8 mouse cellular contexts compared by ENCODE assay signal in the genomic region with DNA sequence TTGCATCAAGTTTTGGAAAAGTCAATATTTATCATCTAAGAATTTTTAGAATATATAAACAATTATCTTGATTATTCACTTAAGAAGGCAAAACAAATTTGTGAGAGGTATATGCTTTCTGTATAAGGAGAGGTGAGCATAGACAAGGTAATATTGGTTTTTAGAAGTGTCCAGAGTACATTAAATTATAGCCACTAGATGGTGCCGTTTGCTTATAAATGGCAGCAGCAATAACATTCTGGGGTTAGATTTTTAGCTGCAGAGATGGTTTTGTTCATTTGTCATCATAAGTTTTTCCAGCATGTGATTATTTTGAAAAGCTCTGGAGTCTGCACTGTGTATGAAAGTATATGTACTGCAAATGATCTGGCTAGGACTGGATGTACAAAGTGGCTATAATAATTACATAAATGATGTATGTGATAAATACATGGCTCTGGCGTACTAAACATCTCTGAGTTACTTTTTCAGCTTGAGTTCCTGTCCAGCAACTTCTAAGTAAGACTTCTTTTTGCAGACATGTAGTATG.
A peak's percentile ranks its signal among the peaks of the same experiment; 100 is the strongest.
DNase-seq lines count a peak whose midpoint lies in the region; ATAC-seq and TF ChIP-seq lines count a peak whose summit lies in the region.

No protein-coding gene starts in this region.

- H3K27ac ChIP-seq in kidney, postnatal 0 days, result no peak overlapping the region
- H3K27ac ChIP-seq in kidney, embryonic 15.5 days, result no peak overlapping the region
- H3K27ac ChIP-seq in midbrain, embryonic 12.5 days (replicated peaks), result no peak overlapping the region

- no peak for ATAC-seq in kidney, postnatal 0 days (replicated peaks; ENCODE audit: low FRiP score, low read depth)
- ATAC-seq in kidney, embryonic 15.5 days (replicated peaks; ENCODE audit: low FRiP score), result no peak
- 0 out of 2 replicates have a peak, but pooled peaks have one; percentile 19 for ATAC-seq in midbrain, embryonic 12.5 days (ENCODE audit: low FRiP score, low read depth)
- ATAC-seq in monocyte, adult 5-6 weeks (replicated peaks; ENCODE audit: insufficient number of reproducible peaks, low FRiP score, low TSS enrichment, poor library complexity, severe bottlenecking), result no peak

- H3K4me2 ChIP-seq in kidney, postnatal 0 days (ENCODE audit: low read length), result no peak overlapping the region
- H3K4me2 ChIP-seq in kidney, embryonic 15.5 days, result no peak overlapping the region
- H3K4me2 ChIP-seq in midbrain, embryonic 12.5 days (replicated peaks), result no peak overlapping the region

- peak; percentile 72 for DNase-seq in kidney, postnatal 0 days (ENCODE audit: low spot score)
- peak; percentile 8 for DNase-seq in c-Kit-positive CD71-positive TER-119-negative erythroid progenitor cells, embryonic 14.5 days (ENCODE audit: low read depth)
- no peak for DNase-seq in kidney, postnatal 10 days
- DNase-seq in kidney, postnatal 14 days, result no peak

- peaks cover 27% of the 10 kb centered on the region for H3K36me3 ChIP-seq in kidney, postnatal 0 days (ENCODE audit: insufficient read depth, low read length)
- peaks cover 37% of the 10 kb centered on the region for H3K36me3 ChIP-seq in kidney, embryonic 15.5 days
- H3K36me3 ChIP-seq in E14TG2a.4 (ENCODE audit: insufficient read depth, low read length), result no peaks in the 10 kb centered on the region
- H3K36me3 ChIP-seq in midbrain, embryonic 12.5 days, result 0 out of 2 replicates have a peak, but pooled peaks cover 5% of the 10 kb centered on the region

- no peaks in the 10 kb centered on the region for H3K9me3 ChIP-seq in kidney, postnatal 0 days (replicated peaks; ENCODE audit: low read length)
- H3K9me3 ChIP-seq in kidney, embryonic 15.5 days (replicated peaks), result no peaks in the 10 kb centered on the region
- H3K9me3 ChIP-seq in E14TG2a.4 (ENCODE audit: low read length), result no peaks in the 10 kb centered on the region
- H3K9me3 ChIP-seq in midbrain, embryonic 12.5 days, result no peaks in the 10 kb centered on the region

- TF ChIP-seq CTCF in kidney, postnatal 0 days (IDR thresholded peaks at IDR 0.05; ENCODE audit: low read depth), result peak; percentile 60
- TF ChIP-seq CTCF in E14TG2a.4 (conservative IDR thresholded peaks at IDR 0.05; ENCODE audit: low read length), result peak; percentile 20; the same call in 1 of the 2 replicates

- no peak overlapping the region for H3K9ac ChIP-seq in kidney, postnatal 0 days (ENCODE audit: low read depth, low read length)
- no peak overlapping the region for H3K9ac ChIP-seq in kidney, embryonic 15.5 days
- no peak overlapping the region for H3K9ac ChIP-seq in midbrain, embryonic 12.5 days (replicated peaks)

- no peaks in the 10 kb centered on the region for H3K27me3 ChIP-seq in kidney, postnatal 0 days (ENCODE audit: insufficient read depth, low read length)
- H3K27me3 ChIP-seq in kidney, embryonic 15.5 days, result no peaks in the 10 kb centered on the region
- no peaks in the 10 kb centered on the region for H3K27me3 ChIP-seq in E14TG2a.4 (ENCODE audit: insufficient read depth, low read length)
- H3K27me3 ChIP-seq in midbrain, embryonic 12.5 days, result no peaks in the 10 kb centered on the region

- WGBS in kidney, postnatal 0 days, result 58% methylated on average over 2 of the region's 2 CpGs
- WGBS in kidney, embryonic 15.5 days, result 68% methylated on average over 2 of the region's 2 CpGs
- 67% methylated on average over 2 of the region's 2 CpGs for WGBS in midbrain, embryonic 12.5 days

- no peaks in the 10 kb centered on the region for H3K4me1 ChIP-seq in kidney, postnatal 0 days (replicated peaks; ENCODE audit: insufficient read depth, low read length)
- H3K4me1 ChIP-seq in kidney, embryonic 15.5 days, result no peaks in the 10 kb centered on the region
- H3K4me1 ChIP-seq in E14TG2a.4 (replicated peaks; ENCODE audit: low read depth, low read length), result no peaks in the 10 kb centered on the region
- H3K4me1 ChIP-seq in midbrain, embryonic 12.5 days, result no peaks in the 10 kb centered on the region

- no peak overlapping the region for H3K4me3 ChIP-seq in kidney, postnatal 0 days (replicated peaks; ENCODE audit: low read depth, low read length)
- no peak overlapping the region for H3K4me3 ChIP-seq in kidney, embryonic 15.5 days (replicated peaks)
- no peak overlapping the region for H3K4me3 ChIP-seq in E14TG2a.4 (replicated peaks; ENCODE audit: low read length)
- no peak overlapping the region for H3K4me3 ChIP-seq in midbrain, embryonic 12.5 days

Comparison
In these comparisons a context has a peak if more than half of its experiments do, and no peak if none do; other contexts are left out.
1. DNase-seq: peak in kidney, postnatal 0 days (single experiment) and c-Kit-positive CD71-positive TER-119-negative erythroid progenitor cells, embryonic 14.5 days (single experiment); none in kidney, postnatal 10 days (single experiment) and kidney, postnatal 14 days (single experiment).